Mouse (Mus musculus) macrophage (primary cell): ENCODE results near the gene Gm7361. TPM values are rescaled to one million over a fixed set of nuclear protein-coding genes. Genes with fewer than 3 reads are reported as not detected.
"Not testable (repeated sequence)": the region's sequence is repeated elsewhere in the genome, so short reads cannot be mapped to it uniquely, and the experiment has no call there.

Source experiments
- H3K27ac ChIP-seq: fragments of 350-480 bp; formaldehyde crosslinking; 2 replicates; pipeline ENCODE4 v1.9.0; 2021
- H3K36me3 ChIP-seq: fragments of 350-480 bp; formaldehyde crosslinking; 2 replicates; pipeline ENCODE4 v1.9.0; 2021; ENCODE audit errors: inconsistent target
- H3K4me3 ChIP-seq: fragments of 350-480 bp; formaldehyde crosslinking; 2 replicates; pipeline ENCODE4 v1.9.0; 2021; ENCODE audit errors: inconsistent target
- H3K79me2 ChIP-seq: fragments of 350-480 bp; formaldehyde crosslinking; 2 replicates; pipeline ENCODE4 v1.9.0; 2021; ENCODE audit errors: inconsistent target
- WGBS: methylation state at CpG from one replicate; pipeline ENCODE4 v1.1.7; 2026; ENCODE audit warnings: inconsistent platforms; ENCODE audit not compliant: missing documents; 5-methylcytosine and 5-hydroxymethylcytosine counted together
- polyA plus RNA-seq: library from polyadenylated mRNA; stranded (reverse); fragments of 250-400 nt; gene quantifications from 3 replicates; pipeline ENCODE4 v1.2.4, GENCODE M21; 2018; ENCODE audit warnings: inconsistent platforms
- total RNA-seq, 78 experiments: library from RNA; depleted of rRNA; stranded (reverse); fragments of 250-400 nt; gene quantifications; 1 replicate in 9 of 78; 2 replicates in 24 of 78; 3 replicates in 43 of 78; 4 replicates in 2 of 78; pipeline ENCODE4 v1.2.4; 2018; ENCODE audit warnings: inconsistent platforms in 56 of 78

Gene Gm7361
- not detected for total RNA-seq (2018; cell fraction: chromatin; rRNA removed)
- not detected for total RNA-seq (2018; cell fraction: cytosol; rRNA removed)
- total RNA-seq (2018; cell fraction: nucleus; rRNA removed): not detected
- polyA plus RNA-seq: not detected in 3 replicates

- H3K4me3 ChIP-seq, H3K27ac ChIP-seq, H3K79me2 ChIP-seq, H3K36me3 ChIP-seq: not testable (repeated sequence)
- WGBS: 60% methylated on average over 2 of the region's 3 CpGs
These were observed at the start of gene Gm7361 for GRCm38 (mm10) chr5:26257391-26257790. Gm7361 (plus strand) TSS chr5:26257691.

GRCm38 (mm10) chr5:26211030-26211429, 46.5 kb upstream of the Gm7361 start:
- no peak overlapping the region for H3K27ac ChIP-seq
- no peaks in the 10 kb centered on the region for H3K36me3 ChIP-seq
- H3K79me2 ChIP-seq: no peaks in the 10 kb centered on the region
- H3K4me3 ChIP-seq: no peak overlapping the region
- 90% methylated on average over 4 of the region's 4 CpGs for WGBS

GRCm38 (mm10) chr5:26222076-26222475, 35.4 kb upstream of the Gm7361 start:
- H3K4me3 ChIP-seq: no peak overlapping the region
- WGBS: 87% methylated on average over 1 of the region's 1 CpGs
- no peaks in the 10 kb centered on the region for H3K79me2 ChIP-seq
- H3K27ac ChIP-seq: no peak overlapping the region
- no peaks in the 10 kb centered on the region for H3K36me3 ChIP-seq

GRCm38 (mm10) chr5:26266656-26267055, 9.2 kb downstream of the Gm7361 start:
- H3K36me3 ChIP-seq, H3K27ac ChIP-seq, H3K79me2 ChIP-seq, H3K4me3 ChIP-seq: not testable (repeated sequence)
- WGBS: 71% methylated on average over 1 of the region's 3 CpGs

- Histone ChIP-seq H3K79me2 (no peaks in the 10 kb centered on the region), H3K36me3 (no peaks in the 10 kb centered on the region), H3K4me3 (no peak overlapping the region), H3K27ac (no peak overlapping the region)
- 80% methylated on average over 5 of the region's 5 CpGs for WGBS
These were observed 22.9 kb downstream of the Gm7361 start for GRCm38 (mm10) chr5:26280361-26280760.

- H3K4me3 ChIP-seq: no peak overlapping the region
- WGBS: 88% methylated on average over 1 of the region's 1 CpGs
These were observed 24.2 kb downstream of the Gm7361 start for GRCm38 (mm10) chr5:26281717-26282116.

GRCm38 (mm10) chr5:26282282-26282681, 24.8 kb downstream of the Gm7361 start:
- no peaks in the 10 kb centered on the region for H3K36me3 ChIP-seq
- H3K27ac ChIP-seq: no peak overlapping the region
- H3K79me2 ChIP-seq: no peaks in the 10 kb centered on the region
- no peak overlapping the region for H3K4me3 ChIP-seq
- WGBS: 7% methylated on average over 4 of the region's 4 CpGs

More at GRCm38 (mm10) chr5:26281717-26282116, 24.2 kb downstream of the Gm7361 start:
- H3K36me3 ChIP-seq: no peaks in the 10 kb centered on the region
- H3K79me2 ChIP-seq: no peaks in the 10 kb centered on the region
- no peak overlapping the region for H3K27ac ChIP-seq

- WGBS: 71% methylated on average over 1 of the region's 1 CpGs
- Histone ChIP-seq H3K27ac (no peak overlapping the region), H3K4me3 (no peak overlapping the region), H3K79me2 (no peaks in the 10 kb centered on the region), H3K36me3 (no peaks in the 10 kb centered on the region)
These were observed 25.9 kb downstream of the Gm7361 start for GRCm38 (mm10) chr5:26283399-26283798.

GRCm38 (mm10) chr5:26291621-26292020, 34.1 kb downstream of the Gm7361 start:
- H3K4me3 ChIP-seq: no peak overlapping the region
- no peaks in the 10 kb centered on the region for H3K79me2 ChIP-seq
- no peaks in the 10 kb centered on the region for H3K36me3 ChIP-seq
- no peak overlapping the region for H3K27ac ChIP-seq
- 94% methylated on average over 1 of the region's 1 CpGs for WGBS

GRCm38 (mm10) chr5:26293258-26293657, 35.8 kb downstream of the Gm7361 start:
- WGBS: 53% methylated on average over 1 of the region's 1 CpGs
- H3K79me2 ChIP-seq: no peaks in the 10 kb centered on the region

More at GRCm38 (mm10) chr5:26293258-26293657, 35.8 kb downstream of the Gm7361 start:
- Histone ChIP-seq H3K27ac (no peak overlapping the region), H3K4me3 (no peak overlapping the region), H3K36me3 (no peaks in the 10 kb centered on the region)

Other genes starting within 250 kb of the Gm7361 start
- gene Gm5862, start 234.8 kb upstream of the Gm7361 start, polyA plus RNA-seq: not detected in 3 replicates
- not detected in 3 replicates for gene Speer4a, start 218.1 kb upstream of the Gm7361 start, polyA plus RNA-seq
- not detected in 3 replicates for gene Gm7347, start 199.1 kb upstream of the Gm7361 start, polyA plus RNA-seq
- not detected in 3 replicates for gene Gm10471, start 168.4 kb upstream of the Gm7361 start, polyA plus RNA-seq
- not detected in 3 replicates for gene 5031410I06Rik, start 152.3 kb upstream of the Gm7361 start, polyA plus RNA-seq
- not detected in 3 replicates for gene Gm10220, start 136.3 kb upstream of the Gm7361 start, polyA plus RNA-seq